In the genomic region with DNA sequence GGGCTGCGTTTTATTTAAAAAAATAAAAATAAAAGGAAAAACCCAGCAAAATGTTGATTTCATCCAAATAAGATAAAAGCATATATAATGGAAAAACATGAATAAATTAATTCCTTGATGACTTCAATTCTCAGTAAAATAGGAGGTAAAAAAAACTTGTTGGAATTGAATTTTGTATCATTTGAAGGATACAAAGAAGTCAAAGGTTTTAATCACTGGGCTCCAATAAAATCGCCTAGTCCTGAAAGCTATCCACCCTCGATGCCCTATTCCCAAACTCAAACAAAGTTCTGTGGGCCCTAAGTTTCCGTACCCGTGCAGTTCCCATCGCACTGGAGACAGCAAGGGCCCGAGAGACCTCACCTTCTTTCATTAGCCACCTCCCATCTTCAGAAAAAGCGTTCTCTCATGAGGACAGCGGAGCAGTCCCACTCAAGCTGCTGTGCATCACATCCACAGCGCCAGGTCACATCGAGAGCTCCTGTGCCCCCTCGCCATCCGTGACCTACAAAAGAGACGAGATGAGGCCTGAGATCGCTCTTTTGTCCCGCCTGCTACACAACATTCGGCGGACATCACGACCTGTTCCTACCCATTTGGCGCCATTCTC, we compare ENCODE assay signal across 8 mouse cellular contexts. TPM values are rescaled to one million over a fixed set of nuclear protein-coding genes. Genes with fewer than 3 reads are reported as not detected.
A peak's percentile ranks its signal among the peaks of the same experiment; 100 is the strongest.
DNase-seq lines count a peak whose midpoint lies in the region; ATAC-seq and TF ChIP-seq lines count a peak whose summit lies in the region.

No protein-coding gene starts in this region.

- H3K4me3 ChIP-seq in gastrocnemius, adult 2 months = peak overlapping the region; percentile 92
- peak overlapping the region; percentile 75 for H3K4me3 ChIP-seq in liver, embryonic 12.5 days
- H3K4me3 ChIP-seq in stomach, postnatal 0 days (ENCODE audit: low read depth, low read length) = peak overlapping the region; percentile 67

- no peaks in the 10 kb centered on the region for H3K27me3 ChIP-seq in liver, embryonic 12.5 days (replicated peaks)
- no peaks in the 10 kb centered on the region for H3K27me3 ChIP-seq in stomach, postnatal 0 days (ENCODE audit: control insufficient read depth, insufficient read depth, low read length)

- H3K27ac ChIP-seq in gastrocnemius, adult 2 months = peak overlapping the region; percentile 84
- peak overlapping the region; percentile 87 for H3K27ac ChIP-seq in liver, embryonic 12.5 days
- H3K27ac ChIP-seq in stomach, postnatal 0 days (replicated peaks) = peak overlapping the region; percentile 91

- under 1% methylated on average over 20 of the region's 20 CpGs for WGBS in liver, embryonic 12.5 days (ENCODE audit: insufficient replicate concordance)
- WGBS in stomach, postnatal 0 days = under 1% methylated on average over 20 of the region's 20 CpGs

- H3K9ac ChIP-seq in liver, embryonic 12.5 days = peak overlapping the region; percentile 80
- H3K9ac ChIP-seq in stomach, postnatal 0 days (ENCODE audit: low read length) = peak overlapping the region; percentile 62

- H3K9me3 ChIP-seq in liver, embryonic 12.5 days (replicated peaks) = no peaks in the 10 kb centered on the region
- H3K9me3 ChIP-seq in stomach, postnatal 0 days (ENCODE audit: control insufficient read depth, low read length) = no peaks in the 10 kb centered on the region

- intact Hi-C loops in gastrocnemius, adult 2 months (cut with DNase I) = no loop called here

- no peak for TF ChIP-seq EP300 in stomach, postnatal 0 days (optimal IDR thresholded peaks at IDR 0.05)

- no peak for TF ChIP-seq CTCF in gastrocnemius, adult 2 months (IDR thresholded peaks at IDR 0.05)
- TF ChIP-seq CTCF in stomach, postnatal 0 days (IDR thresholded peaks at IDR 0.05; ENCODE audit: low read depth) = no peak

- no peak for DNase-seq in gastrocnemius, adult 2 months
- DNase-seq in gastrocnemius, adult 8-10 months (ENCODE audit: low spot score in 2 of 2) = no peak
- no peak for DNase-seq in stomach, postnatal 0 days (ENCODE audit: low spot score)
- no peak for DNase-seq in c-Kit-positive CD71-positive TER-119-positive erythroid progenitor cells, embryonic 14.5 days (ENCODE audit: low spot score)
- no peak for DNase-seq in adrenal gland, adult 18-20 months (ENCODE audit: low spot score in 2 of 2)

- H3K4me1 ChIP-seq in liver, embryonic 12.5 days = peaks cover 65% of the 10 kb centered on the region
- H3K4me1 ChIP-seq in stomach, postnatal 0 days (replicated peaks; ENCODE audit: control insufficient read depth, insufficient read depth) = peaks cover 13% of the 10 kb centered on the region

- H3K36me3 ChIP-seq in liver, embryonic 12.5 days = peaks cover 50% of the 10 kb centered on the region
- H3K36me3 ChIP-seq in stomach, postnatal 0 days (ENCODE audit: control insufficient read depth, insufficient read depth, low read length) = peaks cover 8% of the 10 kb centered on the region

- ATAC-seq in CD4-positive, CD25-positive, alpha-beta regulatory T cell, adult 4 months = peak; percentile 52
- ATAC-seq in erythroid progenitor cell, adult 5-6 weeks (replicated peaks; ENCODE audit: low FRiP score, poor library complexity, severe bottlenecking) = peak; percentile 57
- ATAC-seq in liver, embryonic 12.5 days = peak; percentile 29
- ATAC-seq in stomach, postnatal 0 days (ENCODE audit: low FRiP score, low TSS enrichment) = peak; percentile 30

- H3K4me2 ChIP-seq in liver, embryonic 12.5 days = peak overlapping the region; percentile 88
- H3K4me2 ChIP-seq in stomach, postnatal 0 days (replicated peaks; ENCODE audit: low read depth) = peak overlapping the region; percentile 79

RNA-seq across cellular contexts. Expression of gene Sec31a, which starts 12.8 kb away (rescaled TPM):
- total RNA-seq in gastrocnemius, adult 2 months (2021) = 10 to 100 TPM; 65.4 to 71.0 TPM
- 10 to 100 TPM; 52.4 to 65.0 (median 56.3) TPM for total RNA-seq in gastrocnemius, adult 8-10 months (2022)
- 100 to 1,000 TPM in 1 of 2 experiments, 10 to 100 TPM in 1; 92.6 to 140 TPM for polyA plus RNA-seq in CD4-positive, CD25-positive, alpha-beta regulatory T cell, adult 4 months (2017; shearing (Covaris generic))
- 23.5 and 56.6 TPM in 2 replicates for total RNA-seq in erythroid progenitor cell, adult 5-6 weeks (2015; ENCODE audit: low replicate concordance)
- total RNA-seq in erythroid progenitor cell, adult 5-6 weeks (2017; ENCODE audit: low replicate concordance) = 12.2 and 18.1 TPM in 2 replicates
- 65.0 and 67.0 TPM in 2 replicates for polyA plus RNA-seq in liver, embryonic 12.5 days (2016; fragmentation: Nextera tagmentation; extraction: Ambion mirVana)
- polyA plus RNA-seq in stomach, postnatal 0 days (2015; fragmentation: Nextera tagmentation; extraction: Ambion mirVana) = 102 and 104 TPM in 2 replicates
- 100 to 1,000 TPM; 157 to 164 TPM for total RNA-seq in adrenal gland, adult 18-20 months (2021)
